Mouse (Mus musculus): ENCODE results near the gene Klf12. TPM values are rescaled to one million over a fixed set of nuclear protein-coding genes. Genes with fewer than 3 reads are reported as not detected.

The Klf12 gene
- total and polyA plus RNA-seq, 2 experiments: 20.7 to 29.2 TPM

- Histone ChIP-seq H3K27me3 (ENCODE audit: control insufficient read depth, insufficient read depth, low read length) (no peaks in the 10 kb centered on the region), H3K79me2 (ENCODE audit: control insufficient read depth, insufficient read depth, low read length) (peaks cover 8% of the 10 kb centered on the region), H3K4me1 (ENCODE audit: control insufficient read depth, insufficient read depth, low read length) (peaks cover 13% of the 10 kb centered on the region), H3K27ac (replicated peaks; ENCODE audit: insufficient read depth, low read depth, low read length) (peak overlapping the region; percentile 90), H3K36me3 (ENCODE audit: control insufficient read depth, insufficient read depth, low read length) (no peaks in the 10 kb centered on the region), H3K4me3 (ENCODE audit: insufficient read depth, low read depth, low read length) (no peak overlapping the region), H3K9ac (ENCODE audit: low read depth, low read length) (0 out of 2 replicates have a peak overlapping the region, but pooled peaks have one; percentile 32)
- WGBS: 26% methylated on average over 6 of the region's 6 CpGs
- DNase-seq (ENCODE audit: extremely low read depth, low read depth, low spot score): peak; percentile 74
- TF ChIP-seq CTCF (IDR thresholded peaks at IDR 0.05; ENCODE audit: low read depth, low read length) (no peak), POLR2A (IDR thresholded peaks at IDR 0.05; ENCODE audit: extremely low read depth, insufficient read depth, low read length) (no peak)
These were observed 84.3 kb downstream of the Klf12 start for GRCm38 (mm10) chr14:100200058-100200688.

GRCm38 (mm10) chr14:100198636-100199035, 85.8 kb downstream of the Klf12 start:
- no peak for DNase-seq (ENCODE audit: extremely low read depth, low read depth, low spot score)
- no peak overlapping the region for H3K9ac ChIP-seq (ENCODE audit: low read depth, low read length)
- H3K27me3 ChIP-seq (ENCODE audit: control insufficient read depth, insufficient read depth, low read length): no peaks in the 10 kb centered on the region
- H3K4me1 ChIP-seq (ENCODE audit: control insufficient read depth, insufficient read depth, low read length): peaks cover 13% of the 10 kb centered on the region
- no peak overlapping the region for H3K4me3 ChIP-seq (ENCODE audit: insufficient read depth, low read depth, low read length)
- no peaks in the 10 kb centered on the region for H3K36me3 ChIP-seq (ENCODE audit: control insufficient read depth, insufficient read depth, low read length)
- peak overlapping the region; percentile 23 for H3K27ac ChIP-seq (replicated peaks; ENCODE audit: insufficient read depth, low read depth, low read length)
- no peak for TF ChIP-seq CTCF (IDR thresholded peaks at IDR 0.05; ENCODE audit: low read depth, low read length)
- no peak for TF ChIP-seq POLR2A (IDR thresholded peaks at IDR 0.05; ENCODE audit: extremely low read depth, insufficient read depth, low read length)
- peaks cover 9% of the 10 kb centered on the region for H3K79me2 ChIP-seq (ENCODE audit: control insufficient read depth, insufficient read depth, low read length)
- WGBS: 87% methylated on average over 4 of the region's 4 CpGs

GRCm38 (mm10) chr14:100197199-100197598, 87.3 kb downstream of the Klf12 start:
- TF ChIP-seq POLR2A (IDR thresholded peaks at IDR 0.05; ENCODE audit: extremely low read depth, insufficient read depth, low read length) (no peak), CTCF (IDR thresholded peaks at IDR 0.05; ENCODE audit: low read depth, low read length) (no peak)
- H3K9ac ChIP-seq (ENCODE audit: low read depth, low read length): no peak overlapping the region
- H3K27me3 ChIP-seq (ENCODE audit: control insufficient read depth, insufficient read depth, low read length): no peaks in the 10 kb centered on the region
- no peak overlapping the region for H3K4me3 ChIP-seq (ENCODE audit: insufficient read depth, low read depth, low read length)
- peaks cover 15% of the 10 kb centered on the region for H3K79me2 ChIP-seq (ENCODE audit: control insufficient read depth, insufficient read depth, low read length)
- H3K4me1 ChIP-seq (ENCODE audit: control insufficient read depth, insufficient read depth, low read length): peaks cover 13% of the 10 kb centered on the region
- no peaks in the 10 kb centered on the region for H3K36me3 ChIP-seq (ENCODE audit: control insufficient read depth, insufficient read depth, low read length)
- no peak overlapping the region for H3K27ac ChIP-seq (replicated peaks; ENCODE audit: insufficient read depth, low read depth, low read length)
- WGBS: 96% methylated on average over 8 of the region's 8 CpGs
- no peak for DNase-seq (ENCODE audit: extremely low read depth, low read depth, low spot score)

GRCm38 (mm10) chr14:100189490-100190197, 94.8 kb downstream of the Klf12 start:
- H3K4me1 ChIP-seq (ENCODE audit: control insufficient read depth, insufficient read depth, low read length): no peaks in the 10 kb centered on the region
- no peak overlapping the region for H3K27ac ChIP-seq (replicated peaks; ENCODE audit: insufficient read depth, low read depth, low read length)
- H3K4me3 ChIP-seq (ENCODE audit: insufficient read depth, low read depth, low read length): no peak overlapping the region
- no peaks in the 10 kb centered on the region for H3K36me3 ChIP-seq (ENCODE audit: control insufficient read depth, insufficient read depth, low read length)
- no peaks in the 10 kb centered on the region for H3K27me3 ChIP-seq (ENCODE audit: control insufficient read depth, insufficient read depth, low read length)
- peaks cover 22% of the 10 kb centered on the region; the same call in 1 of the 2 replicates for H3K79me2 ChIP-seq (ENCODE audit: control insufficient read depth, insufficient read depth, low read length)
- DNase-seq (ENCODE audit: extremely low read depth, low read depth, low spot score): no peak
- H3K9ac ChIP-seq (ENCODE audit: low read depth, low read length): no peak overlapping the region
- WGBS: 86% methylated on average over 11 of the region's 11 CpGs
- TF ChIP-seq POLR2A (IDR thresholded peaks at IDR 0.05; ENCODE audit: extremely low read depth, insufficient read depth, low read length): no peak
- TF ChIP-seq CTCF (IDR thresholded peaks at IDR 0.05; ENCODE audit: low read depth, low read length): no peak

GRCm38 (mm10) chr14:100187372-100187771, 97.1 kb downstream of the Klf12 start:
- Histone ChIP-seq H3K4me3 (ENCODE audit: insufficient read depth, low read depth, low read length) (no peak overlapping the region), H3K9ac (ENCODE audit: low read depth, low read length) (no peak overlapping the region), H3K27ac (replicated peaks; ENCODE audit: insufficient read depth, low read depth, low read length) (no peak overlapping the region), H3K79me2 (ENCODE audit: control insufficient read depth, insufficient read depth, low read length) (peaks cover 15% of the 10 kb centered on the region; the same call in 1 of the 2 replicates), H3K27me3 (ENCODE audit: control insufficient read depth, insufficient read depth, low read length) (no peaks in the 10 kb centered on the region), H3K4me1 (ENCODE audit: control insufficient read depth, insufficient read depth, low read length) (no peaks in the 10 kb centered on the region), H3K36me3 (ENCODE audit: control insufficient read depth, insufficient read depth, low read length) (no peaks in the 10 kb centered on the region)
- 98% methylated on average over 3 of the region's 3 CpGs for WGBS
- no peak for TF ChIP-seq CTCF (IDR thresholded peaks at IDR 0.05; ENCODE audit: low read depth, low read length)
- no peak for TF ChIP-seq POLR2A (IDR thresholded peaks at IDR 0.05; ENCODE audit: extremely low read depth, insufficient read depth, low read length)
- no peak for DNase-seq (ENCODE audit: extremely low read depth, low read depth, low spot score)
